Mouse (Mus musculus) hindbrain, embryonic 13.5 days (tissue): ENCODE results near the gene Khsrp. TPM values are rescaled to one million over a fixed set of nuclear protein-coding genes. Genes with fewer than 3 reads are reported as not detected.

Experiments
- ATAC-seq: fragments of 200-750 bp; cut with Nextera tagmentation; 2 replicates; pipeline ENCODE4 v1.8.0; 2017; ENCODE audit warnings: moderate TSS enrichment; ENCODE audit not compliant: low FRiP score
- H3K27ac ChIP-seq: fragments of 300-500 bp; sonication (generic); 2 replicates; pipeline ENCODE4 v1.5.1; 2015; ENCODE audit warnings: inconsistent platforms, mild to moderate bottlenecking, moderate library complexity
- H3K27me3 ChIP-seq: fragments of 300-500 bp; sonication (generic); 2 replicates; pipeline ENCODE4 v1.6.1; 2015; ENCODE audit warnings: mild to moderate bottlenecking, inconsistent platforms
- H3K36me3 ChIP-seq: fragments of 300-500 bp; sonication (generic); 2 replicates; pipeline ENCODE4 v1.6.1; 2015; ENCODE audit warnings: mild to moderate bottlenecking, inconsistent platforms
- H3K4me1 ChIP-seq: fragments of 300-500 bp; sonication (generic); replicated peaks from 2 replicates; pipeline ENCODE4 v1.6.1; 2015; ENCODE audit warnings: inconsistent platforms
- H3K4me2 ChIP-seq: fragments of 300-500 bp; sonication (generic); 2 replicates; pipeline ENCODE4 v1.6.1; 2015; ENCODE audit warnings: inconsistent platforms, mild to moderate bottlenecking, moderate library complexity
- H3K4me3 ChIP-seq: fragments of 300-500 bp; sonication (generic); 2 replicates; pipeline ENCODE4 v1.5.1; 2015; ENCODE audit warnings: mild to moderate bottlenecking, inconsistent platforms
- H3K9ac ChIP-seq: fragments of 300-500 bp; sonication (generic); 2 replicates; pipeline ENCODE4 v1.6.1; 2015; ENCODE audit warnings: mild to moderate bottlenecking, inconsistent platforms
- H3K9me3 ChIP-seq: fragments of 300-500 bp; sonication (generic); 2 replicates; pipeline ENCODE4 v1.6.1; 2016; ENCODE audit warnings: inconsistent platforms
- WGBS: fragments of 180-500 bp; shearing (Covaris S2); methylation state at CpG from one replicate; pipeline ENCODE4 v1.1.7; 2015; 5-methylcytosine and 5-hydroxymethylcytosine counted together
- polyA plus RNA-seq: library from polyadenylated mRNA; unstranded; fragments of >200 nt; fragmentation: Nextera tagmentation; extraction: Ambion mirVana; gene quantifications from 2 replicates; pipeline ENCODE4 v1.2.1, GENCODE M21; 2015

Khsrp gene
- polyA plus RNA-seq, 1 experiment from 2014 or later = 33.3 TPM

GRCm38 (mm10) chr17:56996506-56996905 is 34.8 kb downstream of the Khsrp start:
- Histone ChIP-seq H3K27me3 (no peaks in the 10 kb centered on the region), H3K4me2 (peak overlapping the region; percentile 73), H3K27ac (no peak overlapping the region), H3K4me1 (peaks cover 26% of the 10 kb centered on the region), H3K4me3 (no peak overlapping the region; the same call in 1 of the 2 replicates), H3K9me3 (no peaks in the 10 kb centered on the region), H3K9ac (no peak overlapping the region), H3K36me3 (peaks cover 72% of the 10 kb centered on the region)
- ATAC-seq = no peak
- 86% methylated on average over 2 of the region's 2 CpGs for WGBS

DNA sequence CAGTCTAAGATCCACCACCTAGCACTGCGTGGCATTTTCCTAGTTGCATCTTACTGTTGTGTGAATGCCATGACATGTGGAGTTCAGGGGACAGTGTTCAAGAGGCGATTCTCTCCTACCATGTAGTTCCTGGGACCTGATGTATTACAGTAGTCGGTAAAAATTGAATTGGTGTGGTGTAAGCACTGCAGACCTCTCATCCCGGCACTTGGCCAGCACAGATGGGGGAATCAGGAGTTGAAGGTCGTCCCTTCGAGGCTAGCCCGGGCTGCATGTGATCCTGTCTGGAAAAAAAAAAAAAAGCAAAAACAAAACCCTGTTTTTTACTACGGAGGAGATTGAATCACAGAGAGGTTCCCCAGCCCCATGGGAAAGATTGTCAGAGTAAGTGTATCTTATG is 36.3 kb downstream of the Khsrp start:
- H3K4me2 ChIP-seq = no peak overlapping the region
- WGBS = 98% methylated on average over 8 of the region's 8 CpGs
- peaks cover 59% of the 10 kb centered on the region for H3K36me3 ChIP-seq
- no peaks in the 10 kb centered on the region for H3K27me3 ChIP-seq
- H3K4me1 ChIP-seq = peaks cover 34% of the 10 kb centered on the region
- H3K4me3 ChIP-seq = no peak overlapping the region
- no peaks in the 10 kb centered on the region for H3K9me3 ChIP-seq
- no peak overlapping the region for H3K27ac ChIP-seq
- no peak for ATAC-seq
- H3K9ac ChIP-seq = no peak overlapping the region

GRCm38 (mm10) chr17:56990966-56991365 is 40.4 kb downstream of the Khsrp start:
- 76% methylated on average over 2 of the region's 2 CpGs for WGBS
- ATAC-seq = no peak
- Histone ChIP-seq H3K27me3 (no peaks in the 10 kb centered on the region), H3K9me3 (no peaks in the 10 kb centered on the region), H3K9ac (peak overlapping the region; percentile 84), H3K4me2 (peak overlapping the region; percentile 69), H3K36me3 (peaks cover 39% of the 10 kb centered on the region), H3K4me3 (peak overlapping the region; percentile 69), H3K27ac (no peak overlapping the region), H3K4me1 (peaks cover 19% of the 10 kb centered on the region)

- WGBS = under 1% methylated on average over 52 of the region's 52 CpGs
- Histone ChIP-seq H3K9ac (peak within 1 kb of the TSS; percentile 84), H3K27me3 (no peaks in the 10 kb centered on the region), H3K4me3 (peak within 1 kb of the TSS; percentile 69), H3K36me3 (peaks cover 31% of the 10 kb centered on the region), H3K9me3 (no peaks in the 10 kb centered on the region), H3K27ac (peak within 1 kb of the TSS; percentile 88), H3K4me2 (peak within 1 kb of the TSS; percentile 69), H3K4me1 (peaks cover 19% of the 10 kb centered on the region)
- peak; percentile 97 for ATAC-seq
Observed at GRCm38 (mm10) chr17:56990115-56990746, 41.1 kb downstream of the Khsrp start, which contains the start of gene Clpp. Clpp (plus strand) TSS chr17:56990305.

GRCm38 (mm10) chr17:56989467-56990114 is 41.7 kb downstream of the Khsrp start:
- Histone ChIP-seq H3K4me1 (peaks cover 19% of the 10 kb centered on the region), H3K4me3 (peak overlapping the region; percentile 69), H3K36me3 (peaks cover 25% of the 10 kb centered on the region), H3K9me3 (no peaks in the 10 kb centered on the region), H3K4me2 (peak overlapping the region; percentile 69), H3K27ac (peak overlapping the region; percentile 88), H3K9ac (peak overlapping the region; percentile 84), H3K27me3 (no peaks in the 10 kb centered on the region)
- 3% methylated on average over 25 of the region's 25 CpGs for WGBS
- peak; percentile 96 for ATAC-seq

DNA sequence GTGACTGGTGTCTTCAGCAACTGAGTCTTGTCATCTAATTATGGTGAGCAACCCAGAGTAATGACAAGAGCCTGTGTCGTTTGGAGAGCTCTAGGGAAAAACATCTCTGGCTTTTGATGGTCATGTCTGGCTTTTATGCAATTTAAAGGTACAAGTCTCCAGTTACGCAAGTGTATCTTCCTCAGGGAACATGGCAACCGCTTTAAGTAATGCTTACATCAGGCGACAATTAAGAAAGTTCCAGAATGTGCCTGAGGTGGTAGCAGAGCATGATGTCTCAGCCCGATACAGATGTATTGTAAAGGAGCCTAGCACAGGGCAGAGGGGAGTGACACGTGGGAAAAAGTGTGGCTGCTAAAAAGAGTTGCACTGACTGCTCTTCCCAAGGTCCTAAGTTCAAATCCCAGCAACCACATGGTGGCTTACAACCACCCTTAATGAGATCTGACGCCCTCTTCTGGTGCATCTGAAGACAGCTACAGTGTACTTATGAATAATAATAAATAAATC is 42.3 kb downstream of the Khsrp start:
- Histone ChIP-seq H3K27me3 (no peaks in the 10 kb centered on the region), H3K4me1 (peaks cover 19% of the 10 kb centered on the region), H3K36me3 (peaks cover 19% of the 10 kb centered on the region), H3K4me2 (peak overlapping the region; percentile 69), H3K9me3 (no peaks in the 10 kb centered on the region), H3K9ac (peak overlapping the region; percentile 84), H3K27ac (peak overlapping the region; percentile 88), H3K4me3 (peak overlapping the region; percentile 69)
- WGBS = 73% methylated on average over 7 of the region's 7 CpGs
- ATAC-seq = no peak

- no peak for ATAC-seq
- H3K4me3 ChIP-seq = no peak overlapping the region
- no peaks in the 10 kb centered on the region for H3K27me3 ChIP-seq
- peaks cover 19% of the 10 kb centered on the region for H3K4me1 ChIP-seq
- 83% methylated on average over 7 of the region's 7 CpGs for WGBS
- H3K9ac ChIP-seq = no peak overlapping the region
- H3K4me2 ChIP-seq = no peak overlapping the region
- no peak overlapping the region for H3K27ac ChIP-seq
- H3K36me3 ChIP-seq = peaks cover 13% of the 10 kb centered on the region
- no peaks in the 10 kb centered on the region for H3K9me3 ChIP-seq
Observed at GRCm38 (mm10) chr17:56988441-56988840, 42.9 kb downstream of the Khsrp start.

- H3K36me3 ChIP-seq = no peaks in the 10 kb centered on the region
- H3K4me3 ChIP-seq = no peak overlapping the region
- no peaks in the 10 kb centered on the region for H3K9me3 ChIP-seq
- no peak overlapping the region for H3K9ac ChIP-seq
- H3K27me3 ChIP-seq = no peaks in the 10 kb centered on the region
- H3K4me2 ChIP-seq = no peak overlapping the region
- 81% methylated on average over 3 of the region's 3 CpGs for WGBS
- ATAC-seq = no peak
- H3K4me1 ChIP-seq = peaks cover 6% of the 10 kb centered on the region
- H3K27ac ChIP-seq = no peak overlapping the region
Observed at GRCm38 (mm10) chr17:56986105-56986805, 45.1 kb downstream of the Khsrp start.

DNA sequence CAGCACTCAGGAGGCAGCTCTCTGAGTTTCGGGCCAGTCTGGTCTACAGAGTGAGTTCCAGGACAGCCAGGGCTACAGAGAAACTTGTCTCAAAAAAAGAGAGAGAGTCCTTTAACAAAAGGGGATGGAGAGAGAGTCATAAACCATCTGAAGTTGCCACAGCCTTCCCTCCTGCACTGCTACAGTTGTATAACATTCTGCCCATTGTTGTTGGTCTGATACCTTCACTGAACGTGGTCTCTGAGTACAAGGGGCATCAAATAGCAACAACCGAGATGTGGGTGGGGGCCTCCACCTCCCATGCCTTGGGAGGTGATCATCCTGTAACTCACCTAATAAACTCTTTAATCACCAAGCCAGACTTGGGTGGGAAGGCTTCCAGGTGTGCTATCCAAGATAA is 45.7 kb downstream of the Khsrp start:
- no peak overlapping the region for H3K9ac ChIP-seq
- no peak overlapping the region for H3K27ac ChIP-seq
- peaks cover under 1% of the 10 kb centered on the region; the same call in 1 of the 2 replicates for H3K4me1 ChIP-seq
- no peak overlapping the region for H3K4me3 ChIP-seq
- no peaks in the 10 kb centered on the region for H3K27me3 ChIP-seq
- 84% methylated on average over 3 of the region's 3 CpGs for whole genome bisulfite sequencing
- H3K4me2 ChIP-seq = no peak overlapping the region
- ATAC-seq = no peak
- H3K36me3 ChIP-seq = no peaks in the 10 kb centered on the region
- H3K9me3 ChIP-seq = no peaks in the 10 kb centered on the region

DNA sequence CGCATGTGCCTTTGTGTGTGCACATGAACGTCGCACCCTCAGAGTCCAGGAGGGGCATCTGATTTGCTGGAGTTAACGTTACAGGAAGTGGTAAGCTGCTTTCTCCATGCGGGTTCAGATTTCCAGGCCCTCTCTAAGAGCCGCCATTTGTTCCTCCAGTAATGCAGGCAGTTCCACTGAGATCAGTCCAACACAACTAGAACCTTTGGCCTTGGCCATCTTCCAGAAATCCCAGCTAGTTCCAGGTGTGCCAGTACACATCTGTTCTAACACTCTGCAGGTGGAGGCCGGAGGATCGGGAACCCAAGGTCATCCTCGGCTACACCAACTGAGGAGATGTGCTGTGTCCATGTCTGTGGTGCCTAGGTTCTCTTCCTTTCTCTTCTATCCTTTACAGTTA is 46.4 kb downstream of the Khsrp start:
- H3K9me3 ChIP-seq = no peaks in the 10 kb centered on the region
- H3K4me1 ChIP-seq = no peaks in the 10 kb centered on the region
- no peak overlapping the region for H3K9ac ChIP-seq
- H3K36me3 ChIP-seq = no peaks in the 10 kb centered on the region
- H3K4me2 ChIP-seq = no peak overlapping the region
- no peak overlapping the region for H3K27ac ChIP-seq
- no peak for ATAC-seq
- H3K27me3 ChIP-seq = no peaks in the 10 kb centered on the region
- H3K4me3 ChIP-seq = no peak overlapping the region
- WGBS = 89% methylated on average over 9 of the region's 9 CpGs

- 75% methylated on average over 5 of the region's 5 CpGs for WGBS
- H3K27ac ChIP-seq = no peak within 1 kb of the TSS
- H3K4me1 ChIP-seq = no peaks in the 10 kb centered on the region
- no peaks in the 10 kb centered on the region for H3K9me3 ChIP-seq
- H3K36me3 ChIP-seq = no peaks in the 10 kb centered on the region
- no peak within 1 kb of the TSS for H3K4me2 ChIP-seq
- no peak within 1 kb of the TSS for H3K4me3 ChIP-seq
- no peak for ATAC-seq
- H3K27me3 ChIP-seq = no peaks in the 10 kb centered on the region
- H3K9ac ChIP-seq = no peak within 1 kb of the TSS
Observed at GRCm38 (mm10) chr17:56982013-56982412, 49.3 kb downstream of the Khsrp start, which contains the start of gene Acer1. Acer1 (minus strand) TSS chr17:56982126.

DNA sequence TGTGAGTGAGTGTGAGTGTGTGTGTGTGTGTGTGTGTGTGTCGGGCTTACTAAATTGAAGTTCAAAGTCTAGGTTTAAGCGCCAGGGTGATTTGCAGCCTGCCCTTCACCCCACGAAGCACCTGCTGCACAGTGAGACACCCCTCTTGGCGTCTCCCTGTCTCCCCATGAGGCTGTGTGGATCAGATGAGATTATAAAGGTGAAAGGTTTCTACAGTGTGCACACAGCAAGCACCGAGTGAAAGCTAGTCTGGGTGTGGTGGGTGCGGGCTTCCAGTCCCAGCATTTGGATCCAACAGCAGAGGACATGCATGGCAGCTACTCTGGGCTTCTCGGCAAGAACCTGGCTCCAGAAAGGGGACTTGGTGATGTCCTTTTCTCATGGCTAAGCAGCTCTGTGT is 50.3 kb downstream of the Khsrp start:
- H3K9me3 ChIP-seq = no peaks in the 10 kb centered on the region
- ATAC-seq = no peak
- H3K36me3 ChIP-seq = no peaks in the 10 kb centered on the region
- no peak overlapping the region for H3K4me3 ChIP-seq
- no peaks in the 10 kb centered on the region for H3K4me1 ChIP-seq
- no peak overlapping the region for H3K4me2 ChIP-seq
- no peaks in the 10 kb centered on the region for H3K27me3 ChIP-seq
- H3K9ac ChIP-seq = no peak overlapping the region
- H3K27ac ChIP-seq = no peak overlapping the region
- WGBS = 83% methylated on average over 7 of the region's 7 CpGs
